Mouse (Mus musculus) liver, adult 2 months (tissue): ENCODE results near the gene Pex12. TPM values are rescaled to one million over a fixed set of nuclear protein-coding genes. Genes with fewer than 3 reads are reported as not detected.

ENCODE experiments used
- DNase-seq: peaks from one replicate; pipeline ENCODE4 v3.0.0-alpha.2; 2011; ENCODE audit warnings: low read depth, low spot score; ENCODE audit errors: extremely low read depth
- H3K27ac ChIP-seq: fragments of 200-500 bp; replicated peaks from 2 replicates; pipeline ENCODE4 v1.5.1; 2012; ENCODE audit warnings: low read depth, mild to moderate bottlenecking, control low read depth, inconsistent platforms, low read length; ENCODE audit not compliant: insufficient read depth
- H3K27me3 ChIP-seq: fragments of 200-500 bp; 2 replicates; pipeline ENCODE4 v1.6.1; 2012; ENCODE audit warnings: mild to moderate bottlenecking, moderate library complexity, low read length, inconsistent platforms; ENCODE audit not compliant: control insufficient read depth, insufficient read depth
- H3K36me3 ChIP-seq: fragments of 200-500 bp; 2 replicates; pipeline ENCODE4 v1.6.1; 2012; ENCODE audit warnings: low read length, inconsistent platforms; ENCODE audit not compliant: control insufficient read depth, insufficient read depth
- H3K4me1 ChIP-seq: fragments of 200-500 bp; 2 replicates; pipeline ENCODE4 v1.6.1; 2011; ENCODE audit warnings: low read length; ENCODE audit not compliant: control insufficient read depth, insufficient read depth
- H3K4me3 ChIP-seq: fragments of 200-500 bp; 2 replicates; pipeline ENCODE4 v1.5.1; 2011; ENCODE audit warnings: low read depth, mild to moderate bottlenecking, control low read depth, low read length, moderate library complexity; ENCODE audit not compliant: insufficient read depth
- H3K79me2 ChIP-seq: fragments of 200-500 bp; 2 replicates; pipeline ENCODE4 v1.6.1; 2012; ENCODE audit warnings: inconsistent platforms, mild to moderate bottlenecking, low read length, moderate library complexity; ENCODE audit not compliant: control insufficient read depth, insufficient read depth
- H3K9ac ChIP-seq: fragments of 200-500 bp; 2 replicates; pipeline ENCODE4 v1.6.1; 2012; ENCODE audit warnings: low read depth, mild to moderate bottlenecking, control low read depth, inconsistent platforms, low read length
- CTCF ChIP-seq: fragments of 200-500 bp; IDR thresholded peaks from 2 replicates; pipeline ENCODE4 v1.5.1; 2011; ENCODE audit warnings: low read depth, low read length, control low read depth
- POLR2A ChIP-seq: fragments of 200-500 bp; IDR thresholded peaks from 2 replicates; pipeline ENCODE4 v1.6.1; 2011; ENCODE audit warnings: low read length, control low read depth; ENCODE audit not compliant: insufficient read depth; ENCODE audit errors: extremely low read depth
- WGBS: fragments of 180-500 bp; shearing (Covaris S2); methylation state at CpG from one replicate; pipeline ENCODE4 v1.1.7; 2018; 5-methylcytosine and 5-hydroxymethylcytosine counted together
- polyA plus RNA-seq: library from polyadenylated mRNA; depleted of rRNA; stranded (reverse); fragments of >200 nt; gene quantifications from 2 replicates; pipeline ENCODE4 v1.2.3, GENCODE M21; 2012
- total RNA-seq: library from RNA; depleted of rRNA; stranded (reverse); fragments of >200 nt; gene quantifications from 2 replicates; pipeline ENCODE4 v1.2.3, GENCODE M21; 2014

Pex12 gene
- total and polyA plus RNA-seq, 2 experiments, result 4.3 to 7.9 TPM

DNA sequence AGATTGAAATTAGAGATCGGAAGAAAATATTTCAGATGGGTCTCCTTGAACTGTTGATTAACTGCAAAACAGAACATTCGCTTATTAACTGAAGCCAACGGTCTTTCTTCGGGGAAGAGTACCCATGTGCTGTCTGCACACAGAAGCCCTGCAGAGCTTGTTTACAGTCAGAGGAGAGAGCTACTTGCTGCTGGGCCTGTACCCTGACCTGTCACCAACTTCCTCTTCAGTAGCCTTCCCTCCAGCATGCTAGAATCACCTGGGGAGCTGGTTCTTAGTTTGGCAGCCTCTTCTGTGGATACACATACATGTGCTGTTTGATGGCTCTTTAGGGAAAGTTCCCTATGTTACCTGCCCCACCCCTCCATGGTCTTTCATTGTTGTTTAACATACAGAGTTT, 16.8 kb downstream of the Pex12 start:
- Histone ChIP-seq H3K4me3 (no peak overlapping the region), H3K27ac (no peak overlapping the region), H3K4me1 (no peaks in the 10 kb centered on the region), H3K27me3 (no peaks in the 10 kb centered on the region), H3K36me3 (no peaks in the 10 kb centered on the region), H3K9ac (no peak overlapping the region), H3K79me2 (no peaks in the 10 kb centered on the region)
- DNase-seq, result no peak
- TF ChIP-seq POLR2A (no peak), CTCF (no peak)
- 93% methylated on average over 4 of the region's 4 CpGs for WGBS

DNA sequence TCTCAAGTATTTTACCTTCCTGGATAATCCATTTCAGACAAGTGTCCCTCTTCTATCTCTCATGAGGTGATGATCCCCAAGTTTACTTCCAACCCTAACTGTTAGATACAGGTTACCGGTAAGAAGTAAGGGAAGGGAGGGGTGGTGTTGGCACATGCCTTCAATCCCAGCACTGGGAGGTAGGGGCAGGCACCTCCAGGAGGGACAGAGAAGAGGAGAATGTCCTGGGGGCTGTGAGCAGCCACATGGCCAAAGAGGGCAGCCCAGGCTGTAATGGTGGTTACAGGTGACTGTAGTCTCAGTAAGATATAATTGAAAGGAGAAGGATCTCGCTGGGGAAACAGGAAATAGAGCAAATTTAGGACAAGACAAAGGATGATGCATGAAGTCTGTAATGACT, 20.3 kb downstream of the Pex12 start:
- Histone ChIP-seq H3K36me3 (no peaks in the 10 kb centered on the region), H3K79me2 (no peaks in the 10 kb centered on the region), H3K4me3 (no peak overlapping the region), H3K9ac (no peak overlapping the region), H3K27me3 (no peaks in the 10 kb centered on the region), H3K4me1 (no peaks in the 10 kb centered on the region), H3K27ac (no peak overlapping the region)
- 60% methylated on average over 2 of the region's 2 CpGs for WGBS
- TF ChIP-seq CTCF (no peak), POLR2A (no peak)
- no peak for DNase-seq

DNA sequence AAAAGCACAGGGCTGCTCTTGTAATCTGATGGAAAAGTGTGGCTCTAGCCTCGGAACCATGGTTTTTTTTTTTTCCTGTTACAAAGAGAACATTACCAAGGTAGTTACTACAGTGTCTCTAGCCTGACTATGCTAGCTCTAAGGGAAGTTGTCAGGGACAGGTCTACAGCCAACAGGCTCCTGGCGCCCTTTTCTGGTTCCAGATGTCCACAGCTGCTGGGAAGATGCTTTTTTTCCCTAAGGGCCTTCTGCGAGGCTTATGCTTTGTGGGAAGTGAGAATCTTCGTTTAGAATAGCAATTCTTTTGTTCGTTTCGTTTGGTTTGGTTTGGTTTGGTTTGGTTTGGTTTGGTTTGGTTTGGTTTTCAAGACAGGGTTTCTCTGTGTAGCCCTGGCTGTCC, 22.7 kb downstream of the Pex12 start:
- Histone ChIP-seq H3K79me2 (no peaks in the 10 kb centered on the region), H3K4me1 (no peaks in the 10 kb centered on the region), H3K27me3 (no peaks in the 10 kb centered on the region), H3K9ac (no peak overlapping the region), H3K4me3 (no peak overlapping the region), H3K36me3 (no peaks in the 10 kb centered on the region), H3K27ac (no peak overlapping the region)
- TF ChIP-seq CTCF (no peak), POLR2A (no peak)
- DNase-seq, result no peak
- 82% methylated on average over 6 of the region's 6 CpGs for WGBS

DNA sequence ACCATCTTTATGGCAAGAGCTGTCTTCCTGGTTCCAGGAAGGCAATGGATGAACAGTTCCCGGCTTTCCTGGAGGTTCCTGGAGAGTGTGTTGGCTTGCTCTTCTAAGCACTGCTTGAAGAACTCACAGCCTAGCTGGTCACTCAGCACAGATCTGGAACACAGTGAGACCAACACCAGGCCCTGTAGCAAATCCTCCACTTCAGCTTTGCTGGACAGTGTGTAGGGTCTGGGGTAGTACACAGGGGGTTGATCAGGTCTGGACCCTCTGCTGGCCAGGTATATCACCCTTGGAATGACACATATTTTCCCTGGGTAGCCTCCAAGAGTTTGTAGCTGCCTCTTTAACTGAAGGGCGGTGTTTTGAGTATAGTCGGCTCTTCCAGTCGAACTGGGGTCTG, 23.4 kb downstream of the Pex12 start:
- Histone ChIP-seq H3K4me1 (no peaks in the 10 kb centered on the region), H3K36me3 (no peaks in the 10 kb centered on the region)

DNA sequence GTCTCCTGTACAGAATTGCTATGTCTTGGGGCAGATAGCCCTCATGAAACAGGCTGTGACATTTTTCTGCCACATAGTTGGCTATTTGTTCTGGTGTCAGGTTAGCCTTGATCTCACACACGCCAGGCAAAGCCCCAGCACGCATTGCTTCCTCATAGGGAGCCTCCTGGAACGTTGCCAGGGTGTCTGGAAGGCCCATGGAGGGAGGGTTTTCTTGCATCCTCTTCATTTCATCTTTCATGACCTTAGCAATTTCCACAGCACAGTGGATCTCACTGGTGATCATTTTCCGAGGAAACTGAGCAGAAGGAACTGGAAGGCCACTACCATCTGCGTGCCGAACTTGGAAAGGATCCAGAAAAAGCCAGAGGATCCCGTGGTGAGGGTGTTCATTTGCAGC, 26.1 kb downstream of the Pex12 start:
- Histone ChIP-seq H3K36me3 (no peaks in the 10 kb centered on the region), H3K4me1 (no peaks in the 10 kb centered on the region), H3K4me3 (no peak overlapping the region), H3K9ac (no peak overlapping the region), H3K27me3 (no peaks in the 10 kb centered on the region), H3K79me2 (no peaks in the 10 kb centered on the region), H3K27ac (no peak overlapping the region)
- 57% methylated on average over 7 of the region's 7 CpGs for WGBS
- no peak for DNase-seq
- TF ChIP-seq POLR2A, result no peak

More for the DNA sequence above, 23.4 kb downstream of the Pex12 start:
- no peak for DNase-seq
- H3K4me3 ChIP-seq, result no peak overlapping the region
- no peak overlapping the region for H3K9ac ChIP-seq
- TF ChIP-seq POLR2A (no peak), CTCF (no peak)
- no peak overlapping the region for H3K27ac ChIP-seq
- WGBS, result 90% methylated on average over 4 of the region's 4 CpGs
- H3K79me2 ChIP-seq, result no peaks in the 10 kb centered on the region
- no peaks in the 10 kb centered on the region for H3K27me3 ChIP-seq

DNA sequence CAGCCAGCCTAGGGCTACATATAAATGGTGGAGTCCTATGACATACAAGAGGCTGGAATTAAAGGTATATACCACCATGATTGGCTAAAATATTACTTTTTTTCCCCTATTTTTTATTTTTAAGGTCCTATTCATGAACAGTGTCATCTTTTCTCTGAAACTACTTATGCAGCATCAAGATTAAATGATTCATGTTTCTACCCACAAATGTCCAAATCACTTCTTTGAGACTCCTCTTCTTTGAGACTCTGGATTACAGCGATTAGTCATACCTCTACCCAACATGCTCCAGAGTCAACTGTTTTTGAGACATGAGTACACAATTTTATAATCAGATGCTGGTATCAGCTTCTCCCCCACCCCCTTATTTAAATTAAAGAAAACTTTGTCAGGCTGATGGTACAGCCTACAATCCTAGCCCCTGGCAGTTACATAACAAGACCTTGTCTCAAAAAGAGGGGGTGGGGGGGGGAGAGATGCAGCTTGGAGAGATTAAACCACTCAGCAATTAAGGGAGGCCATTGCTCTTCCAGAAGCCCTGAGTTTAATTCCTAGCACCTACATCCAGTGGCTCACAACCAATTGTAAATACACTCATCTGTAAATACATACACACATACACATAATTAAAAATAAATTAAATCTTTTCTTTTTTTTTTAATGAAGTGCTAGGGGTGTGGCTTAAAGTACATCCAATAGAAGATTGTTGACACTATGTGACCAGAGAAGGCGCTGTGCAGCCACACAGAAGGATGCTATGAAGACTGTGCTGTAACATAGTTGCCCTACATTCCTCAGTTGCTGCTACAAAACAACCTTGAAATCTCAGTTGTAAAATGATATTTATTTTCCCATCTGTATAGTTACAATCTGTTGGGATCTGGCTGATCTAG, 30.2 kb downstream of the Pex12 start:
- Histone ChIP-seq H3K4me1 (no peaks in the 10 kb centered on the region), H3K9ac (no peak overlapping the region), H3K79me2 (no peaks in the 10 kb centered on the region), H3K27me3 (no peaks in the 10 kb centered on the region), H3K36me3 (no peaks in the 10 kb centered on the region), H3K4me3 (no peak overlapping the region), H3K27ac (no peak overlapping the region)
- WGBS, result 13% methylated on average over 2 of the region's 2 CpGs
- DNase-seq, result peak; percentile 35
- TF ChIP-seq CTCF (no peak), POLR2A (no peak)
